Mouse (Mus musculus): Measurements from ENCODE around the gene Sept9. TPM values are rescaled to one million over a fixed set of nuclear protein-coding genes. Genes with fewer than 3 reads are reported as not detected.

The Sept9 gene
- polyA plus RNA-seq, 1 experiment from 2014 or later, result 34.5 TPM

DNA sequence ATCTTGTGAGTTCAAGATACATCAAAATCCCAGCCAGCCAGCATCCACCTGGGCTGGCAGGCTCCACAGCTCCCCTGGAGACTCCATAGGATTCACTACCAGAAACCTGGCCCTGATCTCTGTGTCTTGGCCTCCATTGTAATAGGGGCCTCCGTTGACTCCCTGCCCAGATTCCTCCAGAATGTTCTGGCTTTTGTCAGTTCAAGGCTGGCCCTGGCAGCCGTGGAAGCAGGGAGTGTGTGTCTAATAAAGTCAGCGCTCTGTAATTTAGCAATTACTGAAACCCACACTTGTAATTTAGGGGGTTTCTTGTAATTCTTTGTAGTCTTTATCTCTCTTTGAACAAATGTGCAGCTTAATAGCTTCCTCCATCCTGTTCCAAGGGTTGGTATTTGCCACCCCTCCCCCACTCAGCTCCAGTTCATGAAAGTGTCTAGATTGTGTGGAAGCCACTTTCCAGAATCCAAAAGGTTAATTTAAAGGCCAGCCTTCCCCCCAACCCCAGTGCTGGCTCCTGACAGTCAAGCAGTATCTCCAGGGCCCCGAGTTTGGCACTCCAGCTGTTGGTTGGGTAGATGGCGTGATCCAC is 170.9 kb downstream of the Sept9 start:
- 55% methylated on average over 5 of the region's 5 CpGs for WGBS (ENCODE audit: insufficient replicate concordance)
- Histone ChIP-seq H3K4me2 (ENCODE audit: low read depth, low read length) (no peak overlapping the region), H3K27ac (ENCODE audit: low read depth) (no peak overlapping the region), H3K9me3 (ENCODE audit: low read length) (no peaks in the 10 kb centered on the region), H3K4me1 (ENCODE audit: insufficient read depth) (no peaks in the 10 kb centered on the region), H3K27me3 (ENCODE audit: insufficient read depth, low read length) (no peaks in the 10 kb centered on the region), H3K4me3 (ENCODE audit: low read depth, low read length) (no peak overlapping the region), H3K36me3 (replicated peaks; ENCODE audit: insufficient read depth, low read length) (no peaks in the 10 kb centered on the region), H3K9ac (replicated peaks) (no peak overlapping the region)
- ATAC-seq (no peak), DNase-seq (no peak)
- TF ChIP-seq EP300 (IDR thresholded peaks at IDR 0.05; ENCODE audit: low read depth), result no peak
- TF ChIP-seq CTCF (IDR thresholded peaks at IDR 0.05; ENCODE audit: low read depth), result no peak

DNA sequence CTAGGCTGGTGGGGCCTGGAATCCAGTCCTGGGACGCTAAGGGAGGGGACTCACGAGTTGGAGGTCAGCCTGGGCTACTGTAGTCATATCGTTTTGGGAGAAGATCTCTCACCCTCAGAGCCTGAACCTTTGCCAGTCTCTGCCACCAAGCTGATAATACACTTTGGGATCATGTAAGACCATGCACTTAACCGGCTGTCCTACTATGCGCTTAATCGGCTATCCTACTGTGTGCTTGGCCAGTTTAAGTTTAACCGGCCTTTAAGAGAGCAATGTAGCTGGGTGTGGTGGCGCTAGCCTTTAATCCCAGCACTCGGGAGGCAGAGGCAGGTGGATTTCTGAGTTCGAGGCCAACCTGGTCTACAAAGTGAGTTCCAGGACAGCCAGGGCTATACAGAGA is 173.1 kb downstream of the Sept9 start:
- Histone ChIP-seq H3K9ac (replicated peaks) (no peak overlapping the region), H3K36me3 (replicated peaks; ENCODE audit: insufficient read depth, low read length) (no peaks in the 10 kb centered on the region), H3K27me3 (ENCODE audit: insufficient read depth, low read length) (no peaks in the 10 kb centered on the region), H3K4me1 (ENCODE audit: insufficient read depth) (no peaks in the 10 kb centered on the region), H3K27ac (ENCODE audit: low read depth) (no peak overlapping the region), H3K4me2 (ENCODE audit: low read depth, low read length) (no peak overlapping the region), H3K4me3 (ENCODE audit: low read depth, low read length) (no peak overlapping the region), H3K9me3 (ENCODE audit: low read length) (no peaks in the 10 kb centered on the region)
- no peak for DNase-seq
- 79% methylated on average over 10 of the region's 10 CpGs for WGBS (ENCODE audit: insufficient replicate concordance)
- TF ChIP-seq EP300 (IDR thresholded peaks at IDR 0.05; ENCODE audit: low read depth) (no peak), CTCF (IDR thresholded peaks at IDR 0.05; ENCODE audit: low read depth) (no peak)
- no peak for ATAC-seq

DNA sequence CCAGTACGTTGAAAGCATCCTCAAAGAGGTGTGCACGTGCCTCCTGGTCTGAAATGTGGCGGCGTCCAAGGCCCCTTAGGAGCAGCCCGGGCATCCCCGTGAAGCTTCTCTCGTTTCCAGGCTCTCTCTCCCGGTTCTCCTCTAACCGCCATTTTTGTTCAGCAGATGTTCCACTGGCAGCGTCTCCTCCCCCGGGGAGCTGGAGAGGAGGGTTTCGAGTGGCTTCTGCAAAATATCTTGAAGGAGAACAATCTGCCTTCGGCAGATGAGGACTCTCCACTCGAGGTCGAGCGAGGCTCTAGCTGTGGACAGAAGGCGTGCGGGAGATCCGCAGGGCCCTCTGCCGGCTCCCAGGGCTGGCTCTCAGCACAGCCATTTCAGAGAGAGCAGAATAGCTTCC is 173.7 kb downstream of the Sept9 start:
- 81% methylated on average over 20 of the region's 20 CpGs for WGBS (ENCODE audit: insufficient replicate concordance)
- no peak overlapping the region for H3K4me2 ChIP-seq (ENCODE audit: low read depth, low read length)
- H3K36me3 ChIP-seq (replicated peaks; ENCODE audit: insufficient read depth, low read length), result no peaks in the 10 kb centered on the region
- no peaks in the 10 kb centered on the region for H3K9me3 ChIP-seq (ENCODE audit: low read length)
- DNase-seq (no peak), ATAC-seq (no peak)
- TF ChIP-seq EP300 (IDR thresholded peaks at IDR 0.05; ENCODE audit: low read depth) (no peak), CTCF (IDR thresholded peaks at IDR 0.05; ENCODE audit: low read depth) (no peak)
- no peak overlapping the region for H3K27ac ChIP-seq (ENCODE audit: low read depth)
- H3K27me3 ChIP-seq (ENCODE audit: insufficient read depth, low read length), result no peaks in the 10 kb centered on the region
- no peak overlapping the region for H3K9ac ChIP-seq (replicated peaks)
- H3K4me3 ChIP-seq (ENCODE audit: low read depth, low read length), result no peak overlapping the region
- no peaks in the 10 kb centered on the region for H3K4me1 ChIP-seq (ENCODE audit: insufficient read depth)

DNA sequence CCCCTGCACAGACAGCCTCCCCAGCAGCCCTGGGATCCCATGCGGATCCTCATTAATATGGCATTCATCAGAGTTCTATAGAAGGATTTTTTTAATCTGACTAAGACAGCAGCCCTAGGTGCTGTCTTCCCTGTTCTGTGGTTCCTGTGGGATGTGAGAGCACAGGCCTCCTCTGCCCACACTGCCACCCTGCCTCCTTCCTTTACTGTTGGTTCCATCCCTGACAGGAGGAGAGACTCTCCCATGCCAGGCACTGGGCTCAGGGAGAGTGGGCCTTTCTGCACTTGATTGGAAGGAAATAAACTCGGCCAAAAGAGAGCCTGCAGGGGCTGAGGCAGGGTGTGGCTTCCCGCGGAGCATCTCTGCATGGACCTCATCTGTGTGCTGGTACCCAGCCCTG is 174.4 kb downstream of the Sept9 start:
- WGBS (ENCODE audit: insufficient replicate concordance), result 33% methylated on average over 4 of the region's 4 CpGs
- Histone ChIP-seq H3K27ac (ENCODE audit: low read depth) (no peak overlapping the region), H3K27me3 (ENCODE audit: insufficient read depth, low read length) (no peaks in the 10 kb centered on the region), H3K4me2 (ENCODE audit: low read depth, low read length) (no peak overlapping the region), H3K36me3 (replicated peaks; ENCODE audit: insufficient read depth, low read length) (no peaks in the 10 kb centered on the region), H3K9me3 (ENCODE audit: low read length) (no peaks in the 10 kb centered on the region), H3K4me3 (ENCODE audit: low read depth, low read length) (no peak overlapping the region), H3K9ac (replicated peaks) (no peak overlapping the region), H3K4me1 (ENCODE audit: insufficient read depth) (no peaks in the 10 kb centered on the region)
- TF ChIP-seq CTCF (IDR thresholded peaks at IDR 0.05; ENCODE audit: low read depth), result no peak
- no peak for TF ChIP-seq EP300 (IDR thresholded peaks at IDR 0.05; ENCODE audit: low read depth)
- DNase-seq, result no peak
- ATAC-seq, result no peak

DNA sequence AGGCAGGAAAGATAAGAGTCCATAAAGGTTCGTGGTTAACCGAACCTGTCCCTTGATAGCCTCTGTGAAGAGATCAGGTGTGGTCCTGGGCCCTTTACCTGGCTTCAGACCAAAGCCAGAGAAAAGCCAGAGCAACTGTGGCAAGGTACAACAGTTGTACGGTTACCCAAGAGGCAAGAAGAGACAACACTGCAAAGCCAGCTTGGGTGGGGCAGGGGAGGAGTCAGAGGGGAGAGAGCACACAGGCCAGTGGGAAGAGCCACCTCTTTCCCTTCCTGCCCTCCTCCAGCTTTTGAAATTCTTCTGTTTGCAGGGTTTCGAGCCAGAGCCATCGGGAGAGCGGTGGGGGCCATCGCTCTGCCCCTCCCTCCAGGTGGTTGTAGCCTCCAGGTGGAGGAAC is 174.8 kb downstream of the Sept9 start:
- peak; percentile 93 for ATAC-seq
- H3K4me2 ChIP-seq (ENCODE audit: low read depth, low read length), result no peak overlapping the region
- H3K4me3 ChIP-seq (ENCODE audit: low read depth, low read length), result no peak overlapping the region
- H3K27me3 ChIP-seq (ENCODE audit: insufficient read depth, low read length), result no peaks in the 10 kb centered on the region
- H3K9ac ChIP-seq (replicated peaks), result no peak overlapping the region
- peak; percentile 69 for DNase-seq
- no peaks in the 10 kb centered on the region for H3K9me3 ChIP-seq (ENCODE audit: low read length)
- 48% methylated on average over 7 of the region's 7 CpGs for WGBS (ENCODE audit: insufficient replicate concordance)
- no peak overlapping the region for H3K27ac ChIP-seq (ENCODE audit: low read depth)
- no peaks in the 10 kb centered on the region for H3K36me3 ChIP-seq (replicated peaks; ENCODE audit: insufficient read depth, low read length)
- TF ChIP-seq EP300 (IDR thresholded peaks at IDR 0.05; ENCODE audit: low read depth) (no peak), CTCF (IDR thresholded peaks at IDR 0.05; ENCODE audit: low read depth) (no peak)
- no peaks in the 10 kb centered on the region for H3K4me1 ChIP-seq (ENCODE audit: insufficient read depth)

DNA sequence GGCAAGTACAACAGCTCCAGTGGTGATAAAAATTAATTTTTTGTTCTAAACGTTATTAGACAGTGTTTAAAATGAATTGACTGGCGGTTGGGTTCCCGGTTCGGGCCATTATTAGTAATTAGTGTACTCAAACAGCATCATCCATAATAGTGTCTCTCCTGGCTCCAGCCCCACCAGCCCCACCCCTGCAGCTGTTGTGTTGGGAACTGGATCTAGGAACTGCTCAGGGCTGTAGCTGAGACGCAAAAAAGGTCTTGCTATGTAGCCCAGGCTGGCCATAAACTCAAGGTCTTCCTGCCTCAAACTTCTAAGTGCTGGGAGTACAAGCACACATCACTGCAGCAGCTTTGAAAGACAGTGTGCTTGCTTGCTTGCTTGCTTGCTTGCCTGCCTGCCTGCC is 180.3 kb downstream of the Sept9 start:
- H3K9me3 ChIP-seq (ENCODE audit: low read length), result no peaks in the 10 kb centered on the region
- 73% methylated on average over 5 of the region's 5 CpGs for WGBS (ENCODE audit: insufficient replicate concordance)
- no peak for TF ChIP-seq CTCF (IDR thresholded peaks at IDR 0.05; ENCODE audit: low read depth)
- no peak for TF ChIP-seq EP300 (IDR thresholded peaks at IDR 0.05; ENCODE audit: low read depth)
- DNase-seq, result no peak
- no peak overlapping the region for H3K4me2 ChIP-seq (ENCODE audit: low read depth, low read length)
- H3K36me3 ChIP-seq (replicated peaks; ENCODE audit: insufficient read depth, low read length), result no peaks in the 10 kb centered on the region
- peaks cover 8% of the 10 kb centered on the region; the same call in 1 of the 2 replicates for H3K27me3 ChIP-seq (ENCODE audit: insufficient read depth, low read length)
- no peak overlapping the region for H3K27ac ChIP-seq (ENCODE audit: low read depth)
- no peak for ATAC-seq
- H3K4me3 ChIP-seq (ENCODE audit: low read depth, low read length), result no peak overlapping the region
- H3K4me1 ChIP-seq (ENCODE audit: insufficient read depth), result no peaks in the 10 kb centered on the region
- H3K9ac ChIP-seq (replicated peaks), result no peak overlapping the region

DNA sequence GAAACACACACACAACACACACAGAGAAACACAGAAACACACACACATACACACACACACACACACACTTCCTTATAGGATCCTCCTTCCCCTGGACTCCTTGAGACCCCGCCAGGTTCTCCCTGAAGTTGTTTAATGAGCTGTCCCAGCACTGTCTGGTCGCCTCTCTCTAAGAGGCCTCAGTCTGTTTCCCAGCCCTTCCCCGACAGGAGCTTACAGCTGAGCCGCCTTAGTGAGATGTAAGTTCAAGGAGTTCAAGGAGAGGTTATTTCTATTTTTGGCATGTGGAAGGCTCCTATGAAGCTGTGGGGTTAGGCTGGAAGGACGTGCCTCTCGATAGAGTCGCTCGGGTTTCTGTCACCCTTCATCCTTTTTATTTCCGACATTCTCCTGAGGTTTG is 184.8 kb downstream of the Sept9 start:
- Histone ChIP-seq H3K9ac (replicated peaks) (no peak overlapping the region), H3K36me3 (replicated peaks; ENCODE audit: insufficient read depth, low read length) (no peaks in the 10 kb centered on the region), H3K9me3 (ENCODE audit: low read length) (no peaks in the 10 kb centered on the region), H3K27ac (ENCODE audit: low read depth) (no peak overlapping the region), H3K27me3 (ENCODE audit: insufficient read depth, low read length) (peaks cover 13% of the 10 kb centered on the region; the same call in 1 of the 2 replicates), H3K4me1 (ENCODE audit: insufficient read depth) (no peaks in the 10 kb centered on the region), H3K4me2 (ENCODE audit: low read depth, low read length) (no peak overlapping the region), H3K4me3 (ENCODE audit: low read depth, low read length) (no peak overlapping the region)
- TF ChIP-seq EP300 (IDR thresholded peaks at IDR 0.05; ENCODE audit: low read depth), result no peak
- no peak for TF ChIP-seq CTCF (IDR thresholded peaks at IDR 0.05; ENCODE audit: low read depth)
- DNase-seq (no peak), ATAC-seq (no peak)
- 22% methylated on average over 9 of the region's 9 CpGs for WGBS (ENCODE audit: insufficient replicate concordance)
